Mouse (Mus musculus) megakaryocyte-erythroid progenitor cell, adult 5 weeks (primary cell): ENCODE data around the gene Cyp2a22. TPM values are rescaled to one million over a fixed set of nuclear protein-coding genes. Genes with fewer than 3 reads are reported as not detected.

Experiments used
- polyA plus RNA-seq: library from polyadenylated mRNA; stranded (reverse); fragments of >175 nt; gene quantifications from 2 replicates; pipeline ENCODE4 v1.2.3, GENCODE M21; 2012

Cyp2a22 gene
- polyA plus RNA-seq: not detected in 2 replicates

DNA sequence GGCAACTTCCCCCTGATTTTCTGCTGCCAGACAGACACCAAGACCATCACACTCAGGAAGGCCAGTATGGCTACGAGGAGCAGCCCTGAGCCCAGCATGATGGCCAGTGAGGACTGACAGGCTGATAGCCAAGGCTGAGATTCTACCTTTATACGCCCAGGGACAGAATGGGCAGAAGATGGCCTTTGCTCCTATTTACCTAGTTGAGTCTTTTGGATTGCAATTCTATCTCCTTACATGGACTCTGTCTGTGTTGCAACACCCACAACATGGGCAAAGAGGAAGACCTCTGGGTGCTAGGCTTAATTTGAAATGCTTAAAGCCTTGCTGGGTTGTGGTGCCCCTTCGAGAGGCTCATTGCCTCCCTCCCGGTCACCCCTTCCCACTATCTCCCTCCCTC lies at the start of gene Cyp2a22:
Gene Cyp2a22 (minus strand): TSS at position 123 of the 400 bp plus-strand sequence.

Other genes starting within 250 kb of the Cyp2a22 start
- not detected in 2 replicates for gene Cyp2b19, start 182.2 kb downstream of the Cyp2a22 start, polyA plus RNA-seq
- not detected in 2 replicates for gene Cyp2g1, start 130.5 kb downstream of the Cyp2a22 start, polyA plus RNA-seq
- gene Cyp2a5, start 104.1 kb downstream of the Cyp2a22 start, polyA plus RNA-seq: not detected in 2 replicates
- gene Cyp2a12, start 89.7 kb upstream of the Cyp2a22 start, polyA plus RNA-seq: not detected in 2 replicates
- not detected in 2 replicates for gene Cyp2f2, start 180.5 kb upstream of the Cyp2a22 start, polyA plus RNA-seq
- not detected in 2 replicates for gene Cyp2t4, start 214.3 kb upstream of the Cyp2a22 start, polyA plus RNA-seq
- 85.5 and 90.2 TPM in 2 replicates for gene Egln2, start 227.4 kb upstream of the Cyp2a22 start, polyA plus RNA-seq
- gene Rab4b, start 239.5 kb upstream of the Cyp2a22 start, polyA plus RNA-seq: 237 and 303 TPM in 2 replicates
- 0.04 TPM in 1 of 2 replicates, not detected in the other for gene Gm21983, start 241.7 kb upstream of the Cyp2a22 start, polyA plus RNA-seq
- 0.06 TPM in 1 of 2 replicates, not detected in the other for gene Mia, start 241.8 kb upstream of the Cyp2a22 start, polyA plus RNA-seq